Mouse (Mus musculus) heart, adult 2 months (tissue): ENCODE results near the gene Hecw1. TPM values are rescaled to one million over a fixed set of nuclear protein-coding genes. Genes with fewer than 3 reads are reported as not detected.

Experiments used
- DNase-seq, 2 experiments: peaks; one replicate each; pipeline ENCODE4 v3.0.0; 2021
- H3K27ac ChIP-seq: fragments of 200-600 bp; 2 replicates; pipeline ENCODE4 v1.8.1; 2022
- H3K27me3 ChIP-seq: fragments of 200-500 bp; 2 replicates; pipeline ENCODE4 v1.6.1; 2012; ENCODE audit warnings: mild to moderate bottlenecking, low read length, inconsistent platforms, mixed read lengths; ENCODE audit not compliant: control insufficient read depth, insufficient read depth
- H3K36me3 ChIP-seq: fragments of 200-500 bp; 2 replicates; pipeline ENCODE4 v1.6.1; 2012; ENCODE audit warnings: low read length, inconsistent platforms; ENCODE audit not compliant: control insufficient read depth, insufficient read depth
- H3K4me1 ChIP-seq: fragments of 200-500 bp; 2 replicates; pipeline ENCODE4 v1.6.1; 2011; ENCODE audit warnings: low read length; ENCODE audit not compliant: control insufficient read depth, insufficient read depth
- H3K4me3 ChIP-seq: fragments of 200-600 bp; 2 replicates; pipeline ENCODE4 v1.8.1; 2022
- H3K79me2 ChIP-seq: fragments of 200-500 bp; replicated peaks from 2 replicates; pipeline ENCODE4 v1.6.1; 2012; ENCODE audit warnings: mild to moderate bottlenecking, inconsistent platforms, low read length, moderate library complexity, mixed read lengths; ENCODE audit not compliant: control insufficient read depth, insufficient read depth
- H3K9ac ChIP-seq: fragments of 200-500 bp; 2 replicates; pipeline ENCODE4 v1.6.1; 2012; ENCODE audit warnings: low read depth, mild to moderate bottlenecking, control low read depth, inconsistent platforms, low read length, mixed read lengths
- CTCF ChIP-seq: fragments of 200-600 bp; IDR thresholded peaks from 2 replicates; pipeline ENCODE4 v1.8.1; 2022; ENCODE audit warnings: antibody characterized with exemption, mild to moderate bottlenecking, moderate library complexity
- EP300 ChIP-seq: fragments of 200-500 bp; IDR thresholded peaks from 2 replicates; pipeline ENCODE4 v1.6.1; 2011; ENCODE audit warnings: low read depth, low read length, control low read depth; ENCODE audit not compliant: insufficient read depth
- POLR2A ChIP-seq: fragments of 200-500 bp; IDR thresholded peaks from 2 replicates; pipeline ENCODE4 v1.6.1; 2011; ENCODE audit warnings: mild to moderate bottlenecking, low read depth, low read length, control low read depth; ENCODE audit not compliant: insufficient read depth
- WGBS: fragments of 180-500 bp; shearing (Covaris S2); methylation state at CpG from one replicate; pipeline ENCODE4 v1.1.7; 2018; 5-methylcytosine and 5-hydroxymethylcytosine counted together
- intact Hi-C: fragments of 180-260 bp; cut with DNase I; formaldehyde crosslinking; loops from one replicate; pipeline ENCODE4 v1.15.1; 2025
- polyA plus RNA-seq: library from polyadenylated mRNA; depleted of rRNA; stranded (reverse); fragments of >200 nt; gene quantifications from 2 replicates; pipeline ENCODE4 v1.2.3, GENCODE M21; 2012
- total RNA-seq, 2 experiments: library from RNA; stranded (reverse); gene quantifications; 2 replicates each; pipeline ENCODE4 v1.2.3; 2021

The Hecw1 gene
- total and polyA plus RNA-seq, 3 experiments, result 0.04 to 0.73 (median 0.05) TPM

DNA sequence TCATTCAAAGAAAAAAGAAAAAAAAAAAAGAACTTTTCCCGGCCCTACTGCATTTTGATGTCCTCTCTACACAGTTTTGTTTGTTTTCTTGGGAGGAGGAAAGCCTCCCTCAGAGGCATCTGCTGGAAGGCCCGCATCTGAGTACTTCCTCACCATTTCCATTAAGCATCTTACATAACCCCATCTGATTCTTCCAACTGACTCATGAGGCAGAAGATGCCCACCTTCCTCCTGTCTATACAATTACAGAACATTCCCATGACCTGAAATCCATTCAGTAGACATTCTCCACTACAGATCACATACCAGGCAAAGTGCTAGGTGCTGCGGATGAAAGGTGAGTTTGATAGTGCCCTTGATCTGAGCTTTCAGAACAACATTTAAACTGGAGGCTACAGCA is 3.4 kb downstream of the Hecw1 start:
- no peak for DNase-seq
- no peaks in the 10 kb centered on the region for H3K4me1 ChIP-seq
- TF ChIP-seq EP300 (no peak), CTCF (no peak), POLR2A (no peak)
- H3K79me2 ChIP-seq, result no peaks in the 10 kb centered on the region
- no peaks in the 10 kb centered on the region for H3K36me3 ChIP-seq
- 72% methylated on average over 3 of the region's 3 CpGs for WGBS
- intact Hi-C loops, result no loop called here
- H3K27ac ChIP-seq, result no peak overlapping the region
- H3K27me3 ChIP-seq, result peaks cover 7% of the 10 kb centered on the region; the same call in 1 of the 2 replicates
- no peak overlapping the region for H3K4me3 ChIP-seq
- no peak overlapping the region for H3K9ac ChIP-seq

DNA sequence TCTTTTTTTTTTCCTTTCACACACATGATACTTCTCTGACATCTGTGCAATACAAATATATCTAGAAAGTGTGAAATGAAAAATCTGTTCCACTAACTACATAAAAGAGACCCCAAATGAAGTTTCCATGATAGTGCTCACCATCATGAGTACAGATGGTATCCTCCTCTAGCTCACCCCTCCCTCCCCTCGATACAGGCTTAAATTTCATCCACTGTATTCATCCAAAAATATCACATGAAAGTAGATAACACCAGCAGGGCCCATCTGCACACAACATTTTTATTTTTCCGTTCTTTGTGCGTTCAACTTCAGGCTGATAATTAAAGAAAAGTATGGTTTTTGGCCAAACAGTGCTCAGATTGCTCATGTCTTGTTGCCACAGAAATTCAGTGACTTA is 5.5 kb downstream of the Hecw1 start:
- no peak overlapping the region for H3K4me3 ChIP-seq
- no peak overlapping the region for H3K9ac ChIP-seq
- no peaks in the 10 kb centered on the region for H3K79me2 ChIP-seq
- H3K27me3 ChIP-seq, result peaks cover 4% of the 10 kb centered on the region; the same call in 1 of the 2 replicates
- WGBS, result 60% methylated on average over 3 of the region's 3 CpGs
- H3K27ac ChIP-seq, result no peak overlapping the region
- no peaks in the 10 kb centered on the region for H3K4me1 ChIP-seq
- no peaks in the 10 kb centered on the region for H3K36me3 ChIP-seq
- TF ChIP-seq POLR2A (no peak), EP300 (no peak), CTCF (no peak)
- DNase-seq, result no peak
- intact Hi-C loops, result no loop called here

DNA sequence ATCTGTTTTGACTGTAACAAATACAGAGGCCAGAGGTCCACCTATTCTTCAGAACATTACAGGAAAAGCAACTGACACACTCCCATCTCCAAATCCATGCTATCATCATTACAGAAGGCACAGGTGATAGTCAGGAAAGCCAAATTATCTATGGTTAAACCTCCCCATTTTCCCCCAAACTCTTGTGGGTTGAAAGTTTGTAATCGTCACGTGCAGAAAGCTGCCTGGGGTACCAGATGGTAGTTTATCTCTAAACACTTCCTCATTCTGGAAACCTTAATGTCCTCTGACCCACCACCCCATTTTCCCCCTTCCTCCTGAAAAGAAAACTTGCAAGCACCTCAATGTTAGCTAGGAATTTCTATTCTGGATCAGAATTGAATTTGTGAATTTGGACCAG is 7.9 kb downstream of the Hecw1 start:
- no peak overlapping the region for H3K9ac ChIP-seq
- intact Hi-C loops, result no loop called here
- H3K79me2 ChIP-seq, result no peaks in the 10 kb centered on the region
- no peak overlapping the region for H3K4me3 ChIP-seq
- WGBS, result 35% methylated on average over 2 of the region's 2 CpGs
- H3K27me3 ChIP-seq, result no peaks in the 10 kb centered on the region
- no peak overlapping the region for H3K27ac ChIP-seq
- no peaks in the 10 kb centered on the region for H3K4me1 ChIP-seq
- no peak for DNase-seq
- no peaks in the 10 kb centered on the region for H3K36me3 ChIP-seq
- TF ChIP-seq POLR2A (no peak), EP300 (no peak), CTCF (no peak)

- TF ChIP-seq CTCF (no peak), EP300 (no peak), POLR2A (no peak)
- Histone ChIP-seq H3K27ac (no peak overlapping the region), H3K27me3 (no peaks in the 10 kb centered on the region), H3K4me3 (no peak overlapping the region), H3K4me1 (no peaks in the 10 kb centered on the region), H3K9ac (no peak overlapping the region), H3K79me2 (no peaks in the 10 kb centered on the region), H3K36me3 (no peaks in the 10 kb centered on the region)
- intact Hi-C loops, result no loop called here
- DNase-seq, result no peak
Measured at GRCm38 (mm10) chr13:14513934-14514333, 9.1 kb downstream of the Hecw1 start.

GRCm38 (mm10) chr13:14506765-14507164 is 16.3 kb downstream of the Hecw1 start:
- H3K9ac ChIP-seq, result no peak overlapping the region
- no peaks in the 10 kb centered on the region for H3K27me3 ChIP-seq
- H3K4me1 ChIP-seq, result no peaks in the 10 kb centered on the region
- TF ChIP-seq POLR2A (no peak), EP300 (no peak), CTCF (no peak)
- intact Hi-C loops, result no loop called here
- no peak overlapping the region for H3K4me3 ChIP-seq
- no peaks in the 10 kb centered on the region for H3K36me3 ChIP-seq
- H3K27ac ChIP-seq, result no peak overlapping the region
- 70% methylated on average over 5 of the region's 5 CpGs for WGBS
- H3K79me2 ChIP-seq, result no peaks in the 10 kb centered on the region
- DNase-seq, result no peak

DNA sequence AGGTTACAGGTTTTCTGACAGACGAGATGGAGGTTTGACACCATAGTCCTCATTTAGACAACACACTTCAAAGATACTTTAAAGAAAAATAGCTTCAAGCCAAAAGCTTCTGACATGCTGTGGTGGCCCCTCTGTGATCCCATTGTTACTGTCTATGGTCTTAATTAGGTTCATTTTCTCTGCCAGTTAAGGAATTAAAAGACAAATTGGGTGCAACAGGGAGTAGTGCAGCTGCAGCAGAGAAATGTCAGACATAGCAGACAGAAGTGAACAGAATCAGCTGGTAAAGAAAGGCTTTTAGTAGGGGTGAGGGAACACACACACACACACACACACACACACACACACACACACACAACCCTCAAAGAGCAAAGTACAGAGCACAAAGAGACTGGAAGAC is 22.8 kb downstream of the Hecw1 start:
- H3K36me3 ChIP-seq, result no peaks in the 10 kb centered on the region
- no peak overlapping the region for H3K27ac ChIP-seq
- intact Hi-C loops, result no loop called here
- H3K4me1 ChIP-seq, result no peaks in the 10 kb centered on the region
- H3K79me2 ChIP-seq, result no peaks in the 10 kb centered on the region
- no peaks in the 10 kb centered on the region for H3K27me3 ChIP-seq
- DNase-seq, result no peak
- no peak for TF ChIP-seq POLR2A
- TF ChIP-seq CTCF, result no peak
- TF ChIP-seq EP300, result no peak
- H3K9ac ChIP-seq, result no peak overlapping the region
- no peak overlapping the region for H3K4me3 ChIP-seq
- WGBS, result 53% methylated on average over 1 of the region's 1 CpGs

GRCm38 (mm10) chr13:14498780-14499179 is 24.2 kb downstream of the Hecw1 start:
- intact Hi-C loops, result no loop called here
- H3K79me2 ChIP-seq, result no peaks in the 10 kb centered on the region
- no peak overlapping the region for H3K4me3 ChIP-seq
- no peak for DNase-seq
- 69% methylated on average over 8 of the region's 8 CpGs for WGBS
- no peaks in the 10 kb centered on the region for H3K4me1 ChIP-seq
- TF ChIP-seq POLR2A, result no peak
- H3K36me3 ChIP-seq, result no peaks in the 10 kb centered on the region
- no peak overlapping the region for H3K27ac ChIP-seq
- no peaks in the 10 kb centered on the region for H3K27me3 ChIP-seq
- H3K9ac ChIP-seq, result no peak overlapping the region
